Mouse (Mus musculus) liver, postnatal 0 days (tissue): ENCODE measurements around the gene Serf2.

Experiments
- CTCF ChIP-seq: sonication (generic); IDR thresholded peaks from 2 replicates; pipeline ENCODE4 v1.5.1; 2016; ENCODE audit warnings: antibody characterized with exemption, low read depth
- EP300 ChIP-seq: IDR thresholded peaks from 2 replicates; pipeline ENCODE4 v1.6.1; 2016; ENCODE audit warnings: antibody characterized with exemption, low read depth, mild to moderate bottlenecking

DNA sequence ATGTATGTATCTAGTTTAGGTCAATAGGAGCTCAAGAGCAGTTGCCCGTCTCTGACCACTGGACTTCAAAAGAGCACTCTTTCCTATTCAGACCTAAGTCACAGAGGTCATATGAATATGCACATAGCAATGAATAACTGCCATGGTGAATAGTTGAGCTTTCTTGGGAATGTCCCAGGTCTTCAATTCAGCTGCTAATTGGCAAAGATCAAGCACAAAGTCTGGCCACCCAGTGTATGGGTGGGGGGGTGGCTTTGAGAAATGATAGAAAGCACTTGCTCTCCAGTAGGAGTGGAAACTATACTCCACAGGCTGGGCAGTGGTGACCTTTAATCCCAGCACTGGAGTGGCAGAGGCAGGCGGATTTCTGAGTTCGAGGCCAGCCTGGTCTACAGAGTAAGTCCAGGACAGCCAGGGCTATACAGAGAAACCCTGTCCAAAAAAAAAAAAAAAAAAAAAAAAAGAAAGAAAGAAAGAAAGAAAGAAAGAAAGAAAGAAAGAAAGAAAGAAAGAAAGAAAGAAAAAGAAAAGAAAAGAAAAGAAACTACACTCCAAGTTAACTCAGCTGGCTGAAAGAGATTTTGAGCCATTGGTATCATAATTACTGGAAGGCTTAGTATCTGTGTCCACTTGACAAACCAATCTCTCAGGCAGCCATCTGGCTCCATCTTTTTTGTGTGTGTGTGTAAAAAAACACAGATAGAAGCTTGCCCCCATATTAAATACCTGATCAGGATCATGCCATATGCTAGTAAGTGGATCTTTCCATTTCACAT lies 28.7 kb downstream of the Serf2 start:
- TF ChIP-seq EP300 (no peak), CTCF (no peak)
